ENCODE assay signal across 8 mouse cellular contexts in genomic region chrX:74022795-74023187, GRCm38 (mm10). TPM values are rescaled to one million over a fixed set of nuclear protein-coding genes. Genes with fewer than 3 reads are reported as not detected.
DNase-seq lines count a peak whose midpoint lies in the region; ATAC-seq and TF ChIP-seq lines count a peak whose summit lies in the region.

No protein-coding gene starts in this region.

- TF ChIP-seq CTCF in left cerebral cortex, adult 2 months (IDR thresholded peaks at IDR 0.05), result no peak

- H3K36me3 ChIP-seq in embryonic facial prominence, embryonic 12.5 days, result peaks cover 6% of the 10 kb centered on the region; the same call in 1 of the 2 replicates
- H3K36me3 ChIP-seq in intestine, embryonic 14.5 days (ENCODE audit: control insufficient read depth, insufficient read depth, low read length), result peaks cover 12% of the 10 kb centered on the region
- no peaks in the 10 kb centered on the region; the same call in 1 of the 2 replicates for H3K36me3 ChIP-seq in neural tube, embryonic 14.5 days (ENCODE audit: control insufficient read depth, insufficient read depth, low read length)

- no peaks in the 10 kb centered on the region for H3K9me3 ChIP-seq in embryonic facial prominence, embryonic 12.5 days
- no peaks in the 10 kb centered on the region for H3K9me3 ChIP-seq in intestine, embryonic 14.5 days (ENCODE audit: control insufficient read depth, low read length)
- no peaks in the 10 kb centered on the region for H3K9me3 ChIP-seq in neural tube, embryonic 14.5 days (ENCODE audit: control insufficient read depth, low read length)

- WGBS in embryonic facial prominence, embryonic 12.5 days, result 11% methylated on average over 6 of the region's 6 CpGs
- 23% methylated on average over 4 of the region's 6 CpGs for WGBS in intestine, embryonic 14.5 days
- WGBS in neural tube, embryonic 14.5 days, result 44% methylated on average over 6 of the region's 6 CpGs

- DNase-seq in left cerebral cortex, adult 2 months (ENCODE audit: extremely low spot score in 1 of 2, low spot score in 2 of 2), result no peak
- no peak for DNase-seq in left cerebral cortex, adult 18-20 months (ENCODE audit: low spot score in 2 of 2)
- DNase-seq in intestine, embryonic 14.5 days (ENCODE audit: low spot score), result peak; percentile 53
- no peak for DNase-seq in right cerebral cortex, postnatal 36 days (ENCODE audit: low spot score in 2 of 2)

- no peaks in the 10 kb centered on the region for H3K4me1 ChIP-seq in embryonic facial prominence, embryonic 12.5 days
- no peaks in the 10 kb centered on the region for H3K4me1 ChIP-seq in intestine, embryonic 14.5 days (replicated peaks; ENCODE audit: control insufficient read depth, insufficient read depth, low read length)
- no peaks in the 10 kb centered on the region for H3K4me1 ChIP-seq in neural tube, embryonic 14.5 days (ENCODE audit: control insufficient read depth, insufficient read depth, low read length)

- H3K27me3 ChIP-seq in embryonic facial prominence, embryonic 12.5 days, result no peaks in the 10 kb centered on the region
- no peaks in the 10 kb centered on the region for H3K27me3 ChIP-seq in intestine, embryonic 14.5 days (replicated peaks; ENCODE audit: control insufficient read depth, insufficient read depth, low read length)
- H3K27me3 ChIP-seq in neural tube, embryonic 14.5 days (ENCODE audit: control insufficient read depth, insufficient read depth, low read length), result no peaks in the 10 kb centered on the region

- peak overlapping the region; percentile 56 for H3K4me2 ChIP-seq in embryonic facial prominence, embryonic 12.5 days (replicated peaks)
- peak overlapping the region; percentile 52 for H3K4me2 ChIP-seq in intestine, embryonic 14.5 days (ENCODE audit: low read length)
- peak overlapping the region; percentile 51 for H3K4me2 ChIP-seq in neural tube, embryonic 14.5 days (ENCODE audit: low read depth, low read length)

- intact Hi-C loops in left cerebral cortex, adult 2 months (cut with DNase I), result loop anchor here (1.0 to 5.0 kb wide), 3 partner anchors 55 to 225 kb away; partner anchors contain the start of gene Flna

- peak overlapping the region; percentile 55 for H3K4me3 ChIP-seq in left cerebral cortex, adult 2 months
- peak overlapping the region; percentile 55 for H3K4me3 ChIP-seq in embryonic facial prominence, embryonic 12.5 days
- H3K4me3 ChIP-seq in intestine, embryonic 14.5 days (ENCODE audit: low read depth, low read length), result peak overlapping the region; percentile 54
- peak overlapping the region; percentile 49 for H3K4me3 ChIP-seq in neural tube, embryonic 14.5 days (ENCODE audit: low read depth, low read length)

- peak overlapping the region; percentile 90 for H3K27ac ChIP-seq in left cerebral cortex, adult 2 months
- 0 out of 2 replicates have a peak overlapping the region, but pooled peaks have one; percentile 75 for H3K27ac ChIP-seq in embryonic facial prominence, embryonic 12.5 days
- H3K27ac ChIP-seq in intestine, embryonic 14.5 days (ENCODE audit: low read depth), result no peak overlapping the region
- H3K27ac ChIP-seq in neural tube, embryonic 14.5 days (ENCODE audit: low read depth, low read length), result peak overlapping the region; percentile 78; the same call in 1 of the 2 replicates

- H3K9ac ChIP-seq in embryonic facial prominence, embryonic 12.5 days, result peak overlapping the region; percentile 73
- peak overlapping the region; percentile 79 for H3K9ac ChIP-seq in intestine, embryonic 14.5 days (ENCODE audit: low read length)
- peak overlapping the region; percentile 76; the same call in 1 of the 2 replicates for H3K9ac ChIP-seq in neural tube, embryonic 14.5 days (replicated peaks; ENCODE audit: low read depth, low read length)

- ATAC-seq in embryonic facial prominence, embryonic 12.5 days (ENCODE audit: insufficient number of reproducible peaks, insufficient read depth, low FRiP score, low TSS enrichment), result no peak
- no peak for ATAC-seq in intestine, embryonic 14.5 days (replicated peaks; ENCODE audit: low FRiP score, low TSS enrichment, low read depth)
- no peak for ATAC-seq in neural tube, embryonic 14.5 days (ENCODE audit: low read depth)
- no peak for ATAC-seq in erythroid progenitor cell, adult 5-6 weeks (replicated peaks; ENCODE audit: low FRiP score, poor library complexity, severe bottlenecking)
- ATAC-seq in activated CD4-positive, CD25-positive, alpha-beta regulatory T cell, adult 4 months, result no peak

RNA-seq across cellular contexts. Expression of gene Irak1, which starts 0.9 kb away (rescaled TPM):
- 10 to 100 TPM; 47.9 to 54.2 TPM for total RNA-seq in left cerebral cortex, adult 2 months (2021)
- 10 to 100 TPM; 48.2 to 49.0 TPM for total RNA-seq in left cerebral cortex, adult 18-20 months (2021)
- 61.1 and 64.6 TPM in 2 replicates for polyA plus RNA-seq in embryonic facial prominence, embryonic 12.5 days (2016; fragmentation: Nextera tagmentation; extraction: Ambion mirVana)
- polyA plus RNA-seq in intestine, embryonic 14.5 days (2014; fragmentation: Nextera tagmentation; extraction: Ambion mirVana), result 50.8 and 55.8 TPM in 2 replicates
- polyA plus RNA-seq in neural tube, embryonic 14.5 days (2014; fragmentation: Nextera tagmentation; extraction: Ambion mirVana), result 31.3 and 39.7 TPM in 2 replicates
- 81.3 and 83.6 TPM in 2 replicates for total RNA-seq in erythroid progenitor cell, adult 5-6 weeks (2015; ENCODE audit: low replicate concordance)
- total RNA-seq in erythroid progenitor cell, adult 5-6 weeks (2017; ENCODE audit: low replicate concordance), result 58.8 and 59.3 TPM in 2 replicates
- 10 to 100 TPM; 22.5 to 26.5 TPM for polyA plus RNA-seq in activated CD4-positive, CD25-positive, alpha-beta regulatory T cell, adult 4 months (2017; shearing (Covaris generic))

RNA-seq across cellular contexts. Expression of gene Hcfc1, which starts 56.6 kb away (rescaled TPM):
- 10 to 100 TPM; 74.7 to 75.1 TPM for total RNA-seq in left cerebral cortex, adult 2 months (2021)
- 10 to 100 TPM; 67.0 to 69.2 TPM for total RNA-seq in left cerebral cortex, adult 18-20 months (2021)
- polyA plus RNA-seq in embryonic facial prominence, embryonic 12.5 days (2016; fragmentation: Nextera tagmentation; extraction: Ambion mirVana), result 71.0 and 71.3 TPM in 2 replicates
- polyA plus RNA-seq in intestine, embryonic 14.5 days (2014; fragmentation: Nextera tagmentation; extraction: Ambion mirVana), result 66.5 and 74.8 TPM in 2 replicates
- 59.6 and 63.5 TPM in 2 replicates for polyA plus RNA-seq in neural tube, embryonic 14.5 days (2014; fragmentation: Nextera tagmentation; extraction: Ambion mirVana)
- 192 and 209 TPM in 2 replicates for total RNA-seq in erythroid progenitor cell, adult 5-6 weeks (2015; ENCODE audit: low replicate concordance)
- total RNA-seq in erythroid progenitor cell, adult 5-6 weeks (2017; ENCODE audit: low replicate concordance), result 123 and 145 TPM in 2 replicates
- 10 to 100 TPM; 26.8 to 36.6 TPM for polyA plus RNA-seq in activated CD4-positive, CD25-positive, alpha-beta regulatory T cell, adult 4 months (2017; shearing (Covaris generic))
